Mouse (Mus musculus): ENCODE measurements around the gene Cdc25b.

DNA sequence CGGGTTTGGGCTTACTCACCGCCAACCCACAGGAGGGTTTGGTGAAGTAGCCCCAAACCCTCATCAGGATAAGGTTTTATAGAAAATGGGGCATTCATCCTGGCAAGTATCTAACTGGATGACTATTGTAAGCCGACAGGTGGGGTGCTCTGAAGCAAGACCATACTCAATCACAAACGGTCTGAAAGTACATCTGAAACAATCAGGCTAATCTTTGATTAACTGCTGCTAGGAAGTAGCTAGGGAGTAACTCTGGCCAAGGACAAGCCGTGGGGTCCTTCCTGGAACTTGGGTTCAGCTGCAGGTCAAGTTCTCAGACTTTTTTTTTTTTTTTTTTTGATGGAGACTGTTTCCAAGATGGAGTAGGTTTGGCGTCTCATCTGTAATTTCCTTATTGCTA, 18.8 kb upstream of the Cdc25b start:
- TF ChIP-seq CTCF (IDR thresholded peaks at IDR 0.05; ENCODE audit: control insufficient read depth, insufficient read depth, insufficient read length) (no peak), MAX (IDR thresholded peaks at IDR 0.05) (no peak), USF1 (IDR thresholded peaks at IDR 0.05; ENCODE audit: low read depth) (no peak), MYOD1 (IDR thresholded peaks at IDR 0.05; ENCODE audit: control insufficient read depth, insufficient read length, low read depth) (no peak)

All from C2C12 (cell line).